Mouse (Mus musculus): ENCODE results near the gene Zbtb7a.
A peak's percentile ranks its signal among the peaks of the same experiment; 100 is the strongest.

Zbtb7a gene

GRCm38 (mm10) chr10:81192270-81192967, 57.4 kb downstream of the Zbtb7a start:
- DNase-seq, result peak; percentile 90

- no peak for DNase-seq
Measured at GRCm38 (mm10) chr10:81192968-81193501, 58.0 kb downstream of the Zbtb7a start.

DNA sequence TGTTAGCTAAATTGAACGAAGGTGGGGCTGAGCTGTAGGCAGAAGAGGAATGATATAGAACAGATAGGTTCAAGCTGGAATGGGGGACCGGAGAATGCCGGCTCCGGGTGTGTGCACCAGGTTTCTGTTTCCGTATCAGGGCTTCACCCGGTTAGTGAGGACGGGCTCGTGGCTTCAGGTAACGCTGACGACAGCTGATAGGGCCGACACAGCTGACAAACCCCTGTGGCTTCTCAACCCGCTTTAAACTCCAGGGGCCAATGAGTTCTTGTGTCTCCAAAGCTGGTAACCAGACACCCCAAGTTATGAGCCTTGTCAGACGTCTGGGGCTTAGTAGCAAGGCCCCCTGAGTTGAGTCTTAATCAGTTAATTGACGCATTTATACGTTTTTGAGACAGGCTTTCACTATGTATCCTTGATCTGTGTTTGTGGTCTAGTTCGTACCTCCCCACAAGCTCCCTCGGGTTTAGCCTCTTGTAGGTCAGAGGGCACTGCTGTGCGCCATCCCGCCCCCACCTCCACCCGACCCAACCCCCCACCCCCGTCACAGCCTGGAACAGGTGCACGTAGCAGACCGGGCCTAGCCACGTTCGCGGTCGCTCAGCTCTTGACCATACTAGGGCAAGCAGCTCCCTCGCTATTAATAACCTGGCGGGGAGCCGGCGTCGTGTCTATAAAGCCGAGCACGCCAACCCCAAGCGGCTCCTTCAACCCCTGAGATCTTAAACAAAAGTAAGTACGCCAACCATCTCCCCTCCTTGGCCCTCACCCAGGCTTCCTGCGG, 59.2 kb downstream of the Zbtb7a start:
- DNase-seq, result peak; percentile 49

GRCm38 (mm10) chr10:81195300-81195699, 60.3 kb downstream of the Zbtb7a start:
- DNase-seq, result no peak

DNA sequence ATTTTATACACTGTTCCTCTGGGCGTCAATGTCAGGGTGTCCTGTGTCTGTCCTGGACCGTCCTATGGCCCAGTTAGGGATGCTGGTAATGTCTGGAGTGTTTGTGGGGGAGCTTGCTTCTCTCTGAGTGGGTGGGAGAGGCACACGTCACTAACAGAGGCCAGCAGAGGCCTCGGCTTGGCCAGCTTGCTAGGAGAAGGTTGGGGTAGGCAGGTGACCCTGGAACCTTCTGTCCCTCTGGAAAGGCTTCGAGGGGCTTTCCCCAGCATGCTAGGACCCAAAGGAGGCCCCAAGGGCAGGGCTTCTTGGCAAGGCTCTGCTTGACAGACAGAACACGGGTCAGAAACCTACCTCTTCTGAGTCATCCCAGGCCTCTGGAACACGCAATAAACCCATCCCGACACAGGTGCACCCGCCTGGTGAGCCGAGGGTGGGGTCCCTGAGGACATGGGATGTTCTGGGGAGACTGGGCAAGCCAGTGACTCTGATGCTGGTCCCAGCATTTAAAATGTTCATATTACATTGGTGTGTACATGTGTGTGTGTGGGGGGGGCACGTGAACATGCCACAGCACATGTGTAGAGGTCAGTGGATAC, 61.5 kb downstream of the Zbtb7a start:
- no peak for DNase-seq

GRCm38 (mm10) chr10:81197305-81197704, 62.3 kb downstream of the Zbtb7a start:
- DNase-seq, result no peak

- peak; percentile 72 for DNase-seq
Measured at GRCm38 (mm10) chr10:81198230-81198629, 63.2 kb downstream of the Zbtb7a start.

- no peak for DNase-seq
Measured at GRCm38 (mm10) chr10:81198990-81199389, 64.0 kb downstream of the Zbtb7a start.

- DNase-seq, result no peak
Measured at GRCm38 (mm10) chr10:81200141-81200540, 65.1 kb downstream of the Zbtb7a start.

DNA sequence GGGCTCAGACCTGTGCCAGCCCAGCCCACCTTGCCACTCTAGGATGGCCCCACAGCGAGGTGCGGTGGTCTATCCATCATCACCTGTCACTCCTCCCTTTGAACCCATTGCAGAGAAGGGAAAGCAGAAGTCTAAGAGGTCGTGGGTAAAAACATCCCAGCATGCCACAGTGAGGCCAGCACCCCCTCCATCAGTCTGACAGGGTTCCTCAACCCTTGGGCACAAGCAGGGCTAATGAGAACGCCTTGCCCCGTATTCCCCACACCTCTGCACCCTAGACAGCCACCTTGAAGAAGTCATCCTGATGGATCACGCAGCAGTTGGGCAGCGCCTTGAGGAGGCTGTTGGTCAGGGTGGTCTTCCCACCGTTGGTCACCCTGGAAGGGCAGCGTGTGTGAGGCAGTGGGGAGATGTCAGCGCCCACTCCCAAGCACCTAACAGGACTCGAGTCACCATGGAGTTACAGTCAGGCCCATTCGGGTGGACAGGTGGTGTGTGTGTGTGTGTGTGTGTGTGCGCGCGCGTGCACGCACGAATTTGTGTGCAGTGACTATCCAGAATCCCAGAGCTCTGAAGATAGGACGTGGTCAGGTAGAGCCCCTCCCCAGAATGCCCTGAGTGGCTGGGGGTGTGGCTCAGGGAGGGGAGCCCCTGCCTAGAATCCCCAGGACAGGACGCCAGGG, 65.7 kb downstream of the Zbtb7a start:
- DNase-seq, result no peak

DNA sequence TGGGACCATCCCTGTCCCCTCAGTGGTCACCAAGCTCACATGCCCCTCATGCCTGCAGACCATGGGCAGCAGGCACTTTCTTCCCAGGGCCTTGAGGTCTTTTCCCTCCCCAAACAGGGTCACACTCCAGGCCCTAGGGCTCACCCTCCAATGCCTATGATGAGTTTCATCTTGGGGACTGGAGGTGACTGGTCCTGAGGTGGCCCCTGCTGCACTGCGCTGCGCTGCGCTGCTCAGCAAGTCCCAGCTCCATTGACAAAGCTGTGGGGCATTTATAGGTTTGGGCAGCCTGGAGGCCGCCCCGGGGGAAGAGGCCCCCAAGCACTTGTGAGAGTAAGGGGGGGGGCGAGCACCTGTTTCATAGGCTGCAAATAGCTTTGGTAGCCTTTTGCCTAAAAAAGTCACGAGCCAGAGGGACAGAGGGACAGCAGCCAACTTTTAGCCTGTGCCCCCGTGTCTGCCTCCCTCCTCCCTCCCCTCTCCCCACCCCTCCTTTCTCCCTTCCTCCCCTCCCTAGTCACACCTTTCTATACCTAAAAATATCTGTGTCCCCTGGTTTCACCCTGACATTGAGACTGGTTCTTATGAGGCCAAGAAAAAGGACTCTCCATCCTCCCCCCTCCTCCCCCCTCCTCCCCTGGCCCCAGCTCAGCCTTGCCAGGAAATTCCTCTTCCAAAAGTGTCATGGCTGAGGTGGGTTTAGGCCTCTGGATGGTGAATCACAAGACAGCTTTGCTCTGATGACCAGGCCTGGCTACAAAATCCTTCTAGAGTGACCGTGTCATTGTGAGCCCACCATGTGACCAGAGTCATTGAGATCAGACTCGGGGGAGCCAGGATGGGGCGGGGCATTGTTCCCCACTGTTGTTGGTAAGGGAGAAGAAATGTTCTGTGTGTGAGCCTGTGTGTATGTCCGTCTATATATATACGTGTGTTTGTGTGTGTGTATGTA, 67.1 kb downstream of the Zbtb7a start, which contains the start of gene Nmrk2:
Gene Nmrk2 (minus strand): TSS at position 245 of the 952 bp plus-strand sequence.
- no peak for DNase-seq

All from thymus, postnatal 14 days (tissue).